Mouse (Mus musculus): ENCODE measurements around the gene B230118H07Rik.

B230118H07Rik gene

DNA sequence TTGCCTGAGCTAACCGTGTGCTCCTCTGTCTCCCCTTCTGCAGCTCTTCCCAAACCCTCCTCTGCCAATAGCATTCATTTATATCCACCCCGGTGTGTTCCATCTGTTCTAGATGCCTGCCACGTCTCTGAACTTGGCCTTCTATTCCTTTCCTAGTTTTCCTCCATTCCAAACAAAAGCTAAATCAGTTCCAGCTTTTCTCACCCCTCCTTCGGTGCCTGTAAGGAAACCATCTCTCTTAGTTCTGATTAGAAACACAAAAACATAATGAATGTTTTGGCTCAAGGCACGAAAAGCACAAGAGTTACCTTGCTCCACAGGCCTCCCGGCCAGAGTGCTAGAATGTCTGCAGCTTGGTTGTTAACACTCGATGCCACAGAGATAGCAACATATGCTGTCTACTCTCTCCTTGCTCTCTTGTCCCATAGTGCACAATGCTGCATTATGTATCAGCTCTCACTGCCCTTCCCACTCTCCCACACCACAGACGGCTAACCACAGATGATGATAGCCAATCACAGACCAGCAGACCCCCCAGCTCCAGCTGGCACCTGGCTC lies at the start of gene B230118H07Rik, which contains the start of gene Rag1:
TSS of gene B230118H07Rik (minus strand) at position 419 of the 558 bp plus-strand sequence.
TSS of gene Rag1 (minus strand) at position 388 of the 558 bp plus-strand sequence.
- no peak for DNase-seq (ENCODE audit: low spot score)

- no peak for DNase-seq (ENCODE audit: low spot score)
Observed at GRCm38 (mm10) chr2:101695584-101695983, 46.3 kb upstream of the B230118H07Rik start.

DNA sequence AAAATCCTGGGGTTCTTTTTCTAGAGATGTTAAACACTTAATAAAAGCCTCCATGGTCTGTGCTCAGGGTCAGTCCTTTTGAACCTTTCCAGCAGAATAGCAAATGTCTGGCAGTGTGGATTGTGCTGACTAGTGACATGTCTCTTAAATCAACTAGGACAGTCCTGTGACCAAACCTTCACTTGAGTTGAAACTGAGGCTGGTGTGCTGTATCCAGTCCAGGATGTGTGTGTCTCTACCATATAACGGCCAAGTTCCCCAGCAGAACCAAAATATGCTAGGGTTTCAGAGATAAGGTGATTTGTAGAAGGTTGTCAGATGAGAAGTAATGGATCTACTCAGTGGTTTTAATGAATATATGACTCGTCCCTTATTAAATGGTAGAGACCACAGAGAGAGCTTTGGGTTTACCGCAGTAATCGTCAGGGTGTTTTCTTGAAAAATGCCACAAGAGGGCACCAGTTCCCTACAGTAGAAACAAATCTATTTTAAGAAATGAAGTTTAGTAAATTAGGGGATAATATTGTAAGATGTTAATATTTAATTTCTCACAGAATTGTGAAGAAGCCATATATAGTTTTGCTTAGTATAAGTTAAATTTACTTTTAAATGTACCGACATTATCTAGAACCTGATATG lies 44.4 kb upstream of the B230118H07Rik start:
- no peak for DNase-seq (ENCODE audit: low spot score)

- no peak for DNase-seq (ENCODE audit: low spot score)
Observed at GRCm38 (mm10) chr2:101693043-101693442, 43.7 kb upstream of the B230118H07Rik start.

DNA sequence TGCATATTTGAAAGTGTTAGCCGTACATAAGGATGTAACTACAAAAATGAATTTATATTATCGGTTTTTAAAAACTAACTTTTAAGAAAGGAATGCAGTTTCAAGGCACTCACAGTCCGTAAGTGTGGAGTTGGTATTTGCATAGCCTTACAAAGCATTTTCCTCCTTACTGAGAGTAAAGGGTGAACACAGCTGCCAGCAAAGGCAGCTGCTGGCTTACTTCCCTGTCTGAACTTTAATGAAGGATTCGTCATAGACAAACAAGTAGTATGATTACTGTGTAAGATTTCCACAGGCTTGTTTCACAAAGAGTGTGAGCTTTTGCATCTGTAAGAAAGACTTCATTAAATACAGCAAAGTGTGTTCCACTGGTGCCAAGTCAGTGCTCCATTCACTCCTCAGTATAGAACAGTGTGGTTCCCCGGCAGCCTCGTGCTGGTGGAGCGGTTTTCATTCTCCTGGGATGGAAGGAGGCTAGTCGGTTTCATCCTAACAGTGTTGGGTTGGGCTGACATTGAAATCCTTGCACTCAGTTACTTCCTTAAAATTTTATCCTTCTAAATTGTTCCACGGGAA lies 41.0 kb upstream of the B230118H07Rik start:
- DNase-seq (ENCODE audit: low spot score), result no peak

GRCm38 (mm10) chr2:101688011-101688410 lies 38.7 kb upstream of the B230118H07Rik start:
- no peak for DNase-seq (ENCODE audit: low spot score)

- DNase-seq (ENCODE audit: low spot score), result no peak
Observed at GRCm38 (mm10) chr2:101684421-101684820, 35.1 kb upstream of the B230118H07Rik start.

DNA sequence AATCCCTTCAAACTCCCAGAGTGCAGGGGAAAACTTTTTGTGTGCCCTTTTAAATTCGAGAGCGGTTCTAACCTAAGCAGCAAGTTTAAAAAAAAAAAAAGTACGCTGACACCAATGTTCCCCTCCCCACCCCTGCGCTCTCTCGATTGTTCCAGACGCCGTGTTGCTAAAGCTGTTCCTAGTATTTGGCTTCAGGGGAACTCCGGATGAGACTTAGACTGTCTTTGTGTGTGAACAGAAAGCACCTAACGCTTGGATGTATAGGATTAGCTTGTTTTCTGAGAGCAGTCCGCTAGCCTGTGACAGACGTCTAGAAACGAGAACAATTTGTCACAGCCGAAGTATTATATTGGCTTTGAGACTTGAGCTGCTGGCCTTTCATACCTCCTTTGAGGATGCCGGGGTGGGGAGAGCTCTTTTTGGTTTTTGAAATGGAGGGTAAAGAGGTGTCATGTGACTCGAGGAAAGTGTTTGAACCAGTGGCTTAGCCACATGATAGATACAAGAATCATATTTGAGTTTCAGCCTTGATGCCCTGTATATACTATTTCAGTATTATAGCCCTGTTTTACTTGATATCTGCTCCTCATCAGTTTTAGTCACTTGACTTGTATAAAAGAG lies 29.9 kb upstream of the B230118H07Rik start:
- DNase-seq (ENCODE audit: low spot score), result no peak

DNA sequence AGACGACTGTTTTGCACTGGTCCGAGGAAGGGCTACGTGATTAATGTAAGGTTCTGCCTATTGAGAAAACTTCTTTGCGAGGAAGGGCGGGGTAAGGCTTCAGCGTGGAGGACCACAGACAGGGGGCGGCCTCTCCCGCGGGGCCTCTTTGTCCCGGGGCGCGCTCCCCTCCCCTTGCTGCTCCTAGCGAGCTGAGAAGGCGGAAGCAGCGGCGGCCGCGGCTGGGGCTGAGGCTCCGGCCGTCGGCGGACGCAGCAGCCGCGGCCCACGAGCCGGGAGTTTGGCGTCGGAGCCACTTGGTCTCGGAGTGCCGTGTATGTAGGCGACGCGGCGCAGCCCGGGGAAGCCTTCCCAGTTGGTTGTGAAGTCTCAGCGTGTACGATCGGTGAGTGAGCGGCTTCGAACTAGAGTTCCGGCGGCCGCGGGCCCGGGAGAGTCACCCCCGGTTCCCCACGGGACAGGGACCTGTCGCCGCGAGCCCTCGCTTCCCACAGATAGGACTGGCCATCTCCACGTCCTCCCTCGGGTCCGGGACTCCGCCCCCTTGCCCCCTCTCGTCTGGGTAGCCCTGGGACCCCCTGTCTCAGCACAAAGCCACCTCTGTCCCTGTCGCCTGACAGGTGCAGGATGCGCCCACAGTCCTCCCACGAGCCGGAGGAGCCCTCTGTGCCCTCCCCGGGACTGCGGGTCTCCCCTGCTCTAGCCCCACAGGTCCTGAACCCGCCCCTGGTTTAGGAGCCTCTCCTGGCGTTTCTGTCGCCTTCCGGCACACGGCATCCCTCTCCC lies 29.1 kb upstream of the B230118H07Rik start, which contains the start of gene Traf6:
TSS of gene Traf6 (plus strand) at position 194 of the 786 bp plus-strand sequence.
- DNase-seq (ENCODE audit: low spot score), result peak; percentile 92

DNA sequence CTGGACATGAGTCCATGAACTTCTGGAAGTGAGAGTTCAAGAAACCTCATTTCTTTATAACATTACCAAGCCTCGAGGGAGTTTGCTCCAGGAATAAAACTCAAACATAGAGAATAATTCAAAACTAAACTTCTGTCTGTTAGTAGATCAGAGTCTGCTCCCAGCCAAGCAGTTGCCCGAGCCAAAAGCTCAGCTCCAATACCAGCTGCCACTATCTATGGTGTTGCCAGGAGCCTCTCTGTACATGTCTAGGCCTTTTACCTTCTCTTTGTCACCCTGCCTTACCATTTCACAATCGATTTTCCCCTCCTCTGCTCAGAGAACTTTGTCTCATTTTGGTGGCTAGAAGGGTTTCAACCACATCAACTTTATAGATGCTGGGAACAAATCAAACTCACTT lies 24.2 kb upstream of the B230118H07Rik start:
- DNase-seq (ENCODE audit: low spot score), result no peak

DNA sequence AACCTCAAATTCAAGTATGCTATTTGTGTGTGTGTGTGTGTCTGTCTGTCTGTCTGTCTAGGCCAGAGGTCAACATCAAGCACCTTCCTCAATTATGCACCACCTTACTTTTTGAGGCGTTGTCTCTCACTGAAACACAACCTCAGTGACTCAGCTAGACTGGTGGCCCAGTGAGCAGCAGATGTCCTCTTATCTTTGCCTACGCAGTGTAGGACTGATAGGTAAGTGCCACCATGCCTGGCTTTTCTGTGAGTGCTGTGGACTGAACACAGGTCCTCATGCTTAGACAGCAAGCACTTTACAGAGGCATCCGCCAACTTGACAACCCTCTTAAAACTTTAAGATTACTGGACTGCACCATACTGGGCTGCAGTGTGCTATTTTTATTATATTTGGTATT lies 19.4 kb upstream of the B230118H07Rik start:
- DNase-seq (ENCODE audit: low spot score), result no peak

DNA sequence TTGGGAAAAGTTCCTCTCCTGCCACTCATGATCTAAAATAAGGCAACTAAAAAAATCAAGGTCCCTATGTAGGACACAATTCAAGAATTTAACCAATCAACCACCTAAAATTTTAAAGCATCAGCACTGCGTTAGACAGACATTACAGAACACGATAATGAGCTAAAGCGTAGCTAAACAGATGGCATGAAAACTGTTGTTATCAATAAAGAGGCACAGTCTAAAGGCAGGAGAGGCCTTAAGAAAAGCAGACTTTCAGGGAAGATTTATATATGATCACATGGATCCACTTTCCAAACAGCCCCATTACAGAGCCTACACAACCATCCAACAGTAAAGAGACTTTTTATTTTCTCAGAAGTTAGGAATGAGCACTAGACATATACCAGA lies 16.4 kb upstream of the B230118H07Rik start:
- no peak for DNase-seq (ENCODE audit: low spot score)

DNA sequence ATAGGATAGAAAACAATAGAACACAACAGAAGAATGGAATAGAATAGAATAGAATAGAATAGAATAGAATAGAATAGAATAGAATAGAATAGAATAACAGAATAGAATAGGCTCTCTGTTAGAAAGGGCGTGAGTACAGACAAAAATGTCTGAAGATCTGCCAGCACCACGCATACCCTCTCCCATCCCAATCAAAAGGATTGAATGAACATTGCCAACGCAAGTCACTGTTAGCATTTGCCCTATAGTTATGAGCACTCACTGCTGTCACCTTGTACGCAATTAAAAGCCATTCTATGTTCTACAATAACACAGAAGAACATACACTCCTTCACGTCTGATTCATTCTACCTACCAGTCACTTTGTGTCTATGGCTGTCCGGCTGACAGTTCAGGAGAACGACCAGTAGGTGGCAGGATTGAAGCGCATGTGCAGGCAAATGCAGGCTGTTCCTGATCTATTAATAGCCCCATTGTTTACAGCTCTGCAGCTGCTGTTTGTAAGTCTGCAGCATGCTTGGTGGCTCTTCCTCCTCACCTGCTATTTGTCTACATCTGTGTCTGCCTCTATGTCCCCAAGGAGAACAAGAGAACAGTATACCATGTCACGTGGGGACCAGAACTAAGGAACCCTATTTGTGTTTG lies 15.8 kb upstream of the B230118H07Rik start:
- peak; percentile 79 for DNase-seq (ENCODE audit: low spot score)

- no peak for DNase-seq (ENCODE audit: low spot score)
Observed at GRCm38 (mm10) chr2:101660536-101660935, 11.2 kb upstream of the B230118H07Rik start.

DNA sequence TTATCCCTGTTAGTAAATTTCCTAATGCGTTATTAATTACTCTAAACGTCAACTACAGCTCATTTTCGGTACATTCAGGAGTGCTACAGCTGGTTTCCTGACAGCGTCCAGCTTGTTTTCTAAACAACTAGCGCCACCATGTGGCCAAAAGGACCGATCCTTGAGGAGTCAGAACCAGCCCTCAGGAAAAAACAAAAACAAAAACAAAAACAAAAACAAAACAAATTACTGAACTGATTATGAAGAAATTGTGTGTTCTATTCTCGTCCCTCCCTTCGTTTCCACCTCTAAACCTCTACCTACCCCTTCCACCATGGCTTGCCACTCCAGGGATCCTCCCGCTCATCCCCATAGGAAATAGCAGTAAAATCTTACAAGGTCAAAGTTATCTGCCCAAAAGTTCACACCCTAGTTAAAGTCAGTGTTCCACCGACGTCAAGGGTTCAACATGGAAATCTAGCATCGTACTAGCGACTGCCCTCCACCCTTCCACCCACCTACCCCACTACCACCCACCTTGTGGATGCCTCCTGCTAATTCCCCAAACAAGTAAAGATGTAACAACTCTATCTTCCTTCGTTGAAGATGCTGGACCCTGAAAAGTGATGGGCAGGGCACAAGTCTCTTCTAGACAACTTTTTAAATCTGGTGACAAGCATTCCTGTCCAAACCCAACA lies 3.7 kb upstream of the B230118H07Rik start:
- DNase-seq (ENCODE audit: low spot score), result peak; percentile 88

DNA sequence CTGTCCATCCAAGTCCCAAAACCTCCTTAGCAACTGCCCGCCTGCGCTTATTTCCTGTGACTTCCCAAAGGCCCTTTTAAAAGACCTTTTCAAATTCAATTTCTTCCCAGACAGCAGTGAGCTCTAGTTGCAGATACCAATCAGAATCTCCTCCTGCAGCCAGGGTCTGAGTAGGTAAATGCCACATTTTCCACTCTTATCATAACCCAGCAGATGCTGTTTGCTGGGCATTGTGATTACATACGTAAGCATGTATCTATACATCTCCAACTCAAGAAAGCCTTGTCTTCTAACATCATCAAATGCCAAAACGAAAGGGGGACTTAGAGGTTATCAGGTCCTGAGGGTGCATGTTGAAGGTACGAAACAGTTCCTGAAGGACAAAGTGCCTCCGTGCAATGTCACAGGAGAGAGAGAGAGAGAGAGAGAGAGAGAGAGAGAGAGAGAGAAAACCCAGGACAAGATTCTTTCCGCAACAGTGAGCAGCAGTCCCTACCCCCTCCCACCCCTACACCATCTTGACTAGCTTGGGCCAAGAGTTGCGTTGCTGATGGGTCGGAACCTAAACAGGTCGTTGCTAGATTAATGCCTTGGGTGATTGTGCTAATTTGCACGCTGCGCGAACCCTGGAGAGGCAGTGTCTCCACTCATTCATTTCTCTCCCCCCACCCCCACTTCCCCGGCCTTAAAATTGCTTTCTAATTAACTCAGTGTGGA lies 3.0 kb upstream of the B230118H07Rik start:
- no peak for DNase-seq (ENCODE audit: low spot score)

- no peak for DNase-seq (ENCODE audit: low spot score)
Observed at GRCm38 (mm10) chr2:101650446-101650845, 1.1 kb upstream of the B230118H07Rik start.

- DNase-seq (ENCODE audit: low spot score), result no peak
Observed at GRCm38 (mm10) chr2:101648361-101648760, 971 bp downstream of the B230118H07Rik start.

- no peak for DNase-seq (ENCODE audit: low spot score)
Observed at GRCm38 (mm10) chr2:101645841-101646240, 3.5 kb downstream of the B230118H07Rik start.

GRCm38 (mm10) chr2:101639840-101640350 lies 9.4 kb downstream of the B230118H07Rik start:
- DNase-seq (ENCODE audit: low spot score), result no peak

Data from testis, postnatal 10 days (tissue).